Mouse (Mus musculus) Patski (cell line): Measurements from ENCODE around the gene Zfp422. TPM values are rescaled to one million over a fixed set of nuclear protein-coding genes. Genes with fewer than 3 reads are reported as not detected.
"Not testable (repeated sequence)": the region's sequence is repeated elsewhere in the genome, so short reads cannot be mapped to it uniquely, and the experiment has no call there.

Source experiments
- ATAC-seq: fragments of 100-300 bp; one replicate; pipeline ENCODE4 v1.8.0; 2021
- CTCF ChIA-PET: fragments of 350-600 bp; sonication (Branson Sonifier 250); formaldehyde crosslinking; loops from one replicate; lab custom pipeline; 2022; ENCODE audit warnings: inconsistent platforms; lab: Charles Lee
- POLR2A ChIA-PET: fragments of 350-600 bp; sonication (Branson Sonifier 250); formaldehyde crosslinking; loops from one replicate; lab custom pipeline; 2022; ENCODE audit warnings: antibody characterized with exemption, inconsistent platforms; lab: Charles Lee
- DNase-seq: peaks from one replicate; pipeline ENCODE4 v3.0.0-alpha.2; 2011; ENCODE audit warnings: low read depth, low spot score
- H3K27me3 ChIP-seq: fragments of 371-371 bp; one replicate; pipeline ENCODE4 v1.5.1; 2021
- CTCF ChIP-seq: fragments of 100-300 bp; IDR thresholded peaks from one replicate; pipeline ENCODE4 v1.5.1; 2021
- in situ Hi-C: fragments of 300-500 bp; cut with MboI; formaldehyde crosslinking; loops from 3 replicates; pipeline ENCODE4 v1.11.1; 2018; ENCODE audit warnings: low pct_unique_long_range_greater_than_20kb, mixed read lengths
- polyA plus RNA-seq: library from polyadenylated mRNA; unstranded; gene quantifications from one replicate; pipeline ENCODE4 v1.2.3, GENCODE M21; 2021

Zfp422 gene
- polyA plus RNA-seq, 1 experiment from 2014 or later: 43.7 TPM

GRCm38 (mm10) chr6:116615719-116616118 is 13.1 kb downstream of the Zfp422 start:
- no peak for TF ChIP-seq CTCF
- DNase-seq (no peak), ATAC-seq (no peak)
- peaks cover 25% of the 10 kb centered on the region for H3K27me3 ChIP-seq
- in situ Hi-C loops: no loop called here
- ChIA-PET POLR2A (no interaction called here), CTCF (no interaction called here)

DNA sequence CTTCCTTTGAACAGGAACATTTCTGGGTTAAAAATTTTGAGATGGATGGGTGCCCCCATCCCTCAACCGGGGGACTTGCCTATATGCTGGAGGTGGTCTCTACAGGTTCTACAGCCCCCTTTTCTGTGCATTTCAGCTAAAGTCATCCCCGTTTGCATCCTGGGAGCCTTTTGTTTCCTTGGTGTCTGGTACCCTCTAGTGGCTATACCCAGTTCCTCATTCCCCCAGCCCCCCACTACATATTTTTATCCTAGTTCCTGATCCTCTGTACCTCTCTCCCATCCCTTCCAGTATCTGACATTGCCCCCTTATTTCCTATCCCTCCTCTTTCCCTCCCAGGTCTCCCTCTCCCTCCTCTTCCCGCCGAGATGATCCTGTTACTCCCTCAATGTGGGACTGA is 21.6 kb downstream of the Zfp422 start:
- in situ Hi-C loops: no loop called here
- ChIA-PET POLR2A (interaction anchor here (0.7 kb wide), 1 partner anchor 399 kb away, joined by 3 read pairs; the partner anchor contains the start of gene Washc2), CTCF (no interaction called here)
- peaks cover 72% of the 10 kb centered on the region for H3K27me3 ChIP-seq
- ATAC-seq: no peak
- peak; percentile 18 for TF ChIP-seq CTCF
- DNase-seq: no peak

DNA sequence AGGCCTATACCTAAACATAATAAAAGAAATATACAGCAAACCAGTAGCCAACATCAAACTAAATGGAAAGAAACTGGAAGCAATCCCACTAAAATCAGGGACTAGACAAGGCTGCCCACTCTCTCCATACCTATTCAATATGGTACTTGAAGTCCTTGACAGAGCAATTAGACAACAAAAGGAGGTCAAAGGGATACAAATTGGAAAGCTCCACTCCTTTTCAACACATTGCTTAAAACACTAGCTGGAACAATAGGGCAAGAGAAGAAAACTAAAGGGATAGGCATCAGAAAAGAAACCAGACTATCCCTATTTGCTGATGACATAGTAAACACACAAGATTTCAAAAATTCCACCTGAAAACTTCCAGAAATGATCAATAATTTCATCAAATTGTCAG is 27.8 kb downstream of the Zfp422 start:
- DNase-seq, CTCF ChIA-PET, ATAC-seq, in situ Hi-C loops, POLR2A ChIA-PET: not testable (repeated sequence)
- peaks cover 43% of the 10 kb centered on the region for H3K27me3 ChIP-seq

DNA sequence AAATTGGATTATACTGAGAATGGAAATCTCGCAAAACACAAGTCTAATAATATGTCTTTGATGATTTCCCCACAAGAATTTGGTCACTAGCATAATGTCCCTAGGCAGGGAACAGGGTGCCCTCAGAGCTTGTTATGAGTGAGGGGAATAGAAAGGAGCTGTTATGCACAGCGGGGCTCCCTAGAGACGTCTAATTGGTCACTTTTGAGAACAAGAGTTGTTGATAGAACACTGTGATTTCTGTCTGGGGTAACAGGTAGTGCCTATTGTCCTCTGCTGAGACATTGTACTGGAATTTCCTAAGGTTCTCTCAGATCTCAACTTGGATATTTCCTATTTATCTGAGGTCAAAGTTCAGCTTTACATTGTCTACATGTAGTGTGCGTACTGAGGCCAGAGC is 44.7 kb downstream of the Zfp422 start, which contains the start of gene Olfr215:
Gene Olfr215 (minus strand): TSS at position 101 of the 400 bp plus-strand sequence.
- peaks cover 60% of the 10 kb centered on the region for H3K27me3 ChIP-seq
- no peak for ATAC-seq
- ChIA-PET POLR2A (no interaction called here), CTCF (no interaction called here)
- DNase-seq: no peak
- in situ Hi-C loops: no loop called here
- TF ChIP-seq CTCF: no peak

Other genes starting within 250 kb of the Zfp422 start
- not detected for gene Alox5, start 167.8 kb downstream of the Zfp422 start, polyA plus RNA-seq
- not detected for gene Olfr211, start 139.9 kb downstream of the Zfp422 start, polyA plus RNA-seq
- gene Olfr212, start 122.5 kb downstream of the Zfp422 start, polyA plus RNA-seq: 0.04 TPM
- gene Olfr213, start 90.5 kb downstream of the Zfp422 start, polyA plus RNA-seq: not detected
- gene Gm5580, start 77.9 kb downstream of the Zfp422 start, polyA plus RNA-seq: 17.2 TPM
- not detected for gene Olfr214, start 74.8 kb downstream of the Zfp422 start, polyA plus RNA-seq
- not detected for gene Olfr215, start 44.8 kb downstream of the Zfp422 start, polyA plus RNA-seq
- 11.1 TPM for gene Depp1, start 21.6 kb upstream of the Zfp422 start, polyA plus RNA-seq
- 0.71 TPM for gene Rassf4, start 45.0 kb upstream of the Zfp422 start, polyA plus RNA-seq
- 7.8 TPM for gene Tmem72, start 87.9 kb upstream of the Zfp422 start, polyA plus RNA-seq